Mouse (Mus musculus): Measurements from ENCODE around the gene Chka.

- TF ChIP-seq EP300 (IDR thresholded peaks at IDR 0.05; ENCODE audit: low read length) (no peak), MYC (IDR thresholded peaks at IDR 0.05; ENCODE audit: low read depth, low read length) (no peak), ZC3H11A (IDR thresholded peaks at IDR 0.05; ENCODE audit: low read depth, low read length) (no peak), MAZ (IDR thresholded peaks at IDR 0.05; ENCODE audit: low read depth, low read length) (no peak), BHLHE40 (IDR thresholded peaks at IDR 0.05; ENCODE audit: low read depth, low read length) (no peak), POLR2A (IDR thresholded peaks at IDR 0.05; ENCODE audit: low read depth, low read length) (no peak), CTCF (conservative IDR thresholded peaks at IDR 0.05 in 1 of 2, IDR thresholded peaks at IDR 0.05 in 1 of 2; ENCODE audit: low read depth in 2 of 2, low read length in 2 of 2) (no peak), SIN3A (IDR thresholded peaks at IDR 0.05; ENCODE audit: low read length) (no peak), MAX (IDR thresholded peaks at IDR 0.05; ENCODE audit: low read length) (no peak), USF2 (conservative IDR thresholded peaks at IDR 0.05; ENCODE audit: low read depth, low read length) (no peak), ZNF384 (IDR thresholded peaks at IDR 0.05; ENCODE audit: low read depth, low read length) (no peak), KAT2A (IDR thresholded peaks at IDR 0.05; ENCODE audit: insufficient replicate concordance, low read length) (no peak), ZMIZ1 (IDR thresholded peaks at IDR 0.05; ENCODE audit: low read depth, low read length) (no peak), NELFE (IDR thresholded peaks at IDR 0.05; ENCODE audit: low read depth, low read length) (no peak)
Measured at GRCm38 (mm10) chr19:3853891-3854290, 2.3 kb downstream of the Chka start.
